Mouse (Mus musculus): ENCODE data around the gene Ldb2. TPM values are rescaled to one million over a fixed set of nuclear protein-coding genes. Genes with fewer than 3 reads are reported as not detected.

Gene Ldb2
- polyA plus RNA-seq, 1 experiment from 2014 or later, result 89.3 TPM

DNA sequence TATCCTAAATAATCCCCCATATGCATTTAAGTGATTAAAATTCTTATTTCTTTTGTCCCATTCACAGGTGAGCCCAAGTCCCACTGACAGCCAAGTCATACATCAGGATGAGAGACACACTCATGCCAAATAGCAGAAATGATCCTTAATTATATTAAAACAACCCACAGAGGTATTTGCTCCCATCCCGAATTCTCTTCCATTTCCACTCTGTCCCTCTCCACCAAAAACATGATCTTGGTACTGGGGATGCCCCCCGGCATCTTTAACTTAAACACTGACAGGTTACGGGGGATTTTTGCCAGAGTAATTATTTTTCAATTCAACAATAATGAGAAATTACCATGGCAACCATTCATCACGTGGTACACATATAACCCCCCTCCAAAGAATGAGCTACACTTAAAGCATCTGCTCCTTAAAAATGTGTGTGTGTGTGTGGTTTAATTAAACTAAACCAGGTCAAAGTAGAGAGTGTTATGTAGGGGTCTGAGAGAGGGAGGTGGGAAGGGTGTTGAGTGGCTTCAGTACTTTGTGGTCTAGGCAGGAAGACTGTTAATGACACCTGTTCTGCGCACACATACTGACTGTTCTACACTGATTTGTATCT, 123.2 kb downstream of the Ldb2 start:
- no peak overlapping the region for H3K9ac ChIP-seq (ENCODE audit: low read depth, low read length)
- 93% methylated on average over 5 of the region's 5 CpGs for WGBS
- peaks cover 6% of the 10 kb centered on the region; the same call in 1 of the 2 replicates for H3K4me1 ChIP-seq (ENCODE audit: control insufficient read depth, insufficient read depth, low read length)
- no peak overlapping the region for H3K4me2 ChIP-seq (replicated peaks; ENCODE audit: low read depth, low read length)
- no peaks in the 10 kb centered on the region for H3K36me3 ChIP-seq (ENCODE audit: control insufficient read depth, insufficient read depth, low read length)
- no peaks in the 10 kb centered on the region for H3K27me3 ChIP-seq (ENCODE audit: control insufficient read depth, insufficient read depth, low read length)
- ATAC-seq (ENCODE audit: low FRiP score, low TSS enrichment), result no peak
- H3K9me3 ChIP-seq (ENCODE audit: control insufficient read depth, low read length), result no peaks in the 10 kb centered on the region
- H3K4me3 ChIP-seq (ENCODE audit: low read length), result no peak overlapping the region
- H3K27ac ChIP-seq (ENCODE audit: low read depth, low read length), result no peak overlapping the region

- H3K27ac ChIP-seq (ENCODE audit: low read depth, low read length), result peak overlapping the region; percentile 18; the same call in 1 of the 2 replicates
- 11% methylated on average over 2 of the region's 2 CpGs for WGBS
- ATAC-seq (ENCODE audit: low FRiP score, low TSS enrichment), result peak; percentile 70; the same call in 1 of the 2 replicates
Measured at GRCm38 (mm10) chr5:44670336-44670735, 129.1 kb downstream of the Ldb2 start.

DNA sequence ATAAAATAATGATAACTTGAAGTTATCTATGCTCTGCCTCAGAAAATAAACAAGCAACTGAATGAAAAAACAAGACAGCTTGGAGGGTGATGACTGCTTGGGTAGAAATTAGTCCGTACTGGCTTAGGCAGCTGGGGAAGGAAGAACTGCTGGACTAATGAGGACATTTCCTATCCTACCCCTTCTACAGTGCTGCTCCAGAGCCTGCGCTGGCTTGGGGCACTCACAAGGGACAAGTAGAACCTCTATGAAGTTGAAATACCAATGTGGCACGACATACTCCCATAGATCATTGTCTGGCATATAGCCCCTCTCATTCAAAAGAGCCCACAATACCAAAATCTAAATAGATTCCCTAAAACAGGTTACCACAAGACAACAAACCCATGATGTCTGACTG, 131.6 kb downstream of the Ldb2 start:
- WGBS, result 82% methylated on average over 3 of the region's 3 CpGs
- no peak overlapping the region for H3K9ac ChIP-seq (ENCODE audit: low read depth, low read length)

More at GRCm38 (mm10) chr5:44670336-44670735, 129.1 kb downstream of the Ldb2 start:
- Histone ChIP-seq H3K27me3 (ENCODE audit: control insufficient read depth, insufficient read depth, low read length) (no peaks in the 10 kb centered on the region), H3K4me1 (ENCODE audit: control insufficient read depth, insufficient read depth, low read length) (peaks cover 10% of the 10 kb centered on the region), H3K4me3 (ENCODE audit: low read length) (no peak overlapping the region), H3K4me2 (replicated peaks; ENCODE audit: low read depth, low read length) (no peak overlapping the region), H3K9ac (ENCODE audit: low read depth, low read length) (no peak overlapping the region), H3K9me3 (ENCODE audit: control insufficient read depth, low read length) (no peaks in the 10 kb centered on the region), H3K36me3 (ENCODE audit: control insufficient read depth, insufficient read depth, low read length) (no peaks in the 10 kb centered on the region; the same call in 1 of the 2 replicates)

DNA sequence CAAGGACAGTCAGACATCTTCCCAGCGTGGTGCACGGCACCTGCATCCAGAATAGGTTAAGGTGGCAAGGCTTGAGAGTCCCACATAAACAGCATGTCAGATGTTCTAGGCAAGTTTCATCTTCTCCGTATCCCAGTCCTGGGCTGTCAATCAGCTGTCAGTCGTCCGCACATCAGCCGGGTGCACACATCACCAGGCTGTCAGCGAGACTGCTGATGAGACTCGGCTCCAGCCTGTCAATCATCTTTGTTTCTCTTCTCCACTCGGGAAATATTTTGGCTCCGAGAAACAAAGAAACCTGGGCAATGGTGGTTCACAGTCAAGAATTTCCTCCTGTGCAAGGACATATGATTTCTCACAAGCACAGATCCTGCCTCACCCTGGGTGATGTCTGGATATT, 132.1 kb downstream of the Ldb2 start:
- WGBS, result 88% methylated on average over 10 of the region's 10 CpGs
- Histone ChIP-seq H3K9ac (ENCODE audit: low read depth, low read length) (no peak overlapping the region), H3K27me3 (ENCODE audit: control insufficient read depth, insufficient read depth, low read length) (no peaks in the 10 kb centered on the region), H3K4me1 (ENCODE audit: control insufficient read depth, insufficient read depth, low read length) (peaks cover 5% of the 10 kb centered on the region; the same call in 1 of the 2 replicates), H3K36me3 (ENCODE audit: control insufficient read depth, insufficient read depth, low read length) (no peaks in the 10 kb centered on the region; the same call in 1 of the 2 replicates), H3K27ac (ENCODE audit: low read depth, low read length) (no peak overlapping the region), H3K9me3 (ENCODE audit: control insufficient read depth, low read length) (no peaks in the 10 kb centered on the region), H3K4me3 (ENCODE audit: low read length) (no peak overlapping the region), H3K4me2 (replicated peaks; ENCODE audit: low read depth, low read length) (no peak overlapping the region)
- no peak for ATAC-seq (ENCODE audit: low FRiP score, low TSS enrichment)

More for the DNA sequence above, 131.6 kb downstream of the Ldb2 start:
- peaks cover 5% of the 10 kb centered on the region; the same call in 1 of the 2 replicates for H3K4me1 ChIP-seq (ENCODE audit: control insufficient read depth, insufficient read depth, low read length)
- no peak overlapping the region for H3K4me3 ChIP-seq (ENCODE audit: low read length)
- no peaks in the 10 kb centered on the region for H3K9me3 ChIP-seq (ENCODE audit: control insufficient read depth, low read length)
- no peaks in the 10 kb centered on the region for H3K27me3 ChIP-seq (ENCODE audit: control insufficient read depth, insufficient read depth, low read length)
- H3K27ac ChIP-seq (ENCODE audit: low read depth, low read length), result no peak overlapping the region
- H3K4me2 ChIP-seq (replicated peaks; ENCODE audit: low read depth, low read length), result no peak overlapping the region
- H3K36me3 ChIP-seq (ENCODE audit: control insufficient read depth, insufficient read depth, low read length), result no peaks in the 10 kb centered on the region; the same call in 1 of the 2 replicates
- no peak for ATAC-seq (ENCODE audit: low FRiP score, low TSS enrichment)

DNA sequence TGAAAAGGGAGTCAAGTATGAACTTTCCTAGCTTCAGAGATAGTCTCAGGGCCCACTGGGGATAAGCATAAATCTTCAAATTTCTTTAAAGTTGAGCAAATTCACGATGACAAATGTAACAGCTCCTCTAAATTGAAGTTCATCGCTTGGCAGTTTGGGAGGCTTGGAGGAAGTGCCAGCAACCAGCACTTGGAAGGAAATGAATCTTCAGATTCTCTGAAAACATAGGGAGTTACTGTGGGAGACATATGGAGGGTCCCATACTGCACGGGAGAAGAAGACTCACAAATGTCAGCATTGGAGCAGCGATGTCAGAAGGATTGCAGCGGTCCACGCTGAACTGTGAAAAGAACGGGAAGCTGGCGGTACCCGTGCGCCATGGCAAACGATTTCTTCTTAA, 139.8 kb downstream of the Ldb2 start:
- Histone ChIP-seq H3K9me3 (ENCODE audit: control insufficient read depth, low read length) (no peaks in the 10 kb centered on the region), H3K4me2 (replicated peaks; ENCODE audit: low read depth, low read length) (no peak overlapping the region), H3K9ac (ENCODE audit: low read depth, low read length) (no peak overlapping the region), H3K36me3 (ENCODE audit: control insufficient read depth, insufficient read depth, low read length) (no peaks in the 10 kb centered on the region), H3K27me3 (ENCODE audit: control insufficient read depth, insufficient read depth, low read length) (no peaks in the 10 kb centered on the region), H3K4me1 (ENCODE audit: control insufficient read depth, insufficient read depth, low read length) (no peaks in the 10 kb centered on the region), H3K27ac (ENCODE audit: low read depth, low read length) (no peak overlapping the region), H3K4me3 (ENCODE audit: low read length) (no peak overlapping the region)
- 82% methylated on average over 11 of the region's 11 CpGs for WGBS
- no peak for ATAC-seq (ENCODE audit: low FRiP score, low TSS enrichment)

- H3K36me3 ChIP-seq (ENCODE audit: control insufficient read depth, insufficient read depth, low read length), result no peaks in the 10 kb centered on the region
- H3K4me2 ChIP-seq (replicated peaks; ENCODE audit: low read depth, low read length), result no peak overlapping the region
- H3K9me3 ChIP-seq (ENCODE audit: control insufficient read depth, low read length), result no peaks in the 10 kb centered on the region
- no peak overlapping the region for H3K9ac ChIP-seq (ENCODE audit: low read depth, low read length)
- ATAC-seq (ENCODE audit: low FRiP score, low TSS enrichment), result no peak
- no peak overlapping the region for H3K4me3 ChIP-seq (ENCODE audit: low read length)
- H3K27ac ChIP-seq (ENCODE audit: low read depth, low read length), result no peak overlapping the region
- H3K27me3 ChIP-seq (ENCODE audit: control insufficient read depth, insufficient read depth, low read length), result no peaks in the 10 kb centered on the region
- H3K4me1 ChIP-seq (ENCODE audit: control insufficient read depth, insufficient read depth, low read length), result no peaks in the 10 kb centered on the region
- WGBS, result 88% methylated on average over 1 of the region's 1 CpGs
Measured at GRCm38 (mm10) chr5:44656707-44657106, 142.8 kb downstream of the Ldb2 start.

- no peak overlapping the region for H3K9ac ChIP-seq (ENCODE audit: low read depth, low read length)
- H3K27me3 ChIP-seq (ENCODE audit: control insufficient read depth, insufficient read depth, low read length), result no peaks in the 10 kb centered on the region
- no peak overlapping the region for H3K4me3 ChIP-seq (ENCODE audit: low read length)
- no peak overlapping the region for H3K4me2 ChIP-seq (replicated peaks; ENCODE audit: low read depth, low read length)
- WGBS, result 35% methylated on average over 9 of the region's 9 CpGs
- H3K27ac ChIP-seq (ENCODE audit: low read depth, low read length), result no peak overlapping the region
- H3K9me3 ChIP-seq (ENCODE audit: control insufficient read depth, low read length), result no peaks in the 10 kb centered on the region
- no peaks in the 10 kb centered on the region for H3K36me3 ChIP-seq (ENCODE audit: control insufficient read depth, insufficient read depth, low read length)
- no peaks in the 10 kb centered on the region for H3K4me1 ChIP-seq (ENCODE audit: control insufficient read depth, insufficient read depth, low read length)
- ATAC-seq (ENCODE audit: low FRiP score, low TSS enrichment), result no peak
Measured at GRCm38 (mm10) chr5:44654403-44654802, 145.1 kb downstream of the Ldb2 start.

DNA sequence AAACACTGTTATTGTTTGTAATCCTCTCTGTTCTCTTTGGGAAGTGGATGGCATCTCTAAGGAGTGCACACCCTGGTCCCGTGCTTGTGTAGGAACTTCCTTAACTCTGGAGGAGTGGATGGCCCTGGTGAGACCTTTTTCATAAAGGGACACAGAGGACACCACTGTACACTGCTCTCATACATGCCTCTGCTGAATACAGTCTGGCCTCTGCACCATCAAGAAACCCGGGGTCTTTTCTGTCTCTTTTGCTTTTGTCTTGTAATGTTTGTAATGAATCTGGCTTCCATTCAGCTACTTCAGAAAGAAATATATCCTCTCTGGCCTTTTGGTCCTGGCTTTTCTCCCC, 152.7 kb downstream of the Ldb2 start:
- Histone ChIP-seq H3K36me3 (ENCODE audit: control insufficient read depth, insufficient read depth, low read length) (no peaks in the 10 kb centered on the region), H3K4me3 (ENCODE audit: low read length) (no peak overlapping the region), H3K4me2 (replicated peaks; ENCODE audit: low read depth, low read length) (no peak overlapping the region), H3K4me1 (ENCODE audit: control insufficient read depth, insufficient read depth, low read length) (peaks cover 13% of the 10 kb centered on the region), H3K9me3 (ENCODE audit: control insufficient read depth, low read length) (no peaks in the 10 kb centered on the region), H3K27me3 (ENCODE audit: control insufficient read depth, insufficient read depth, low read length) (no peaks in the 10 kb centered on the region), H3K9ac (ENCODE audit: low read depth, low read length) (no peak overlapping the region), H3K27ac (ENCODE audit: low read depth, low read length) (no peak overlapping the region)
- ATAC-seq (ENCODE audit: low FRiP score, low TSS enrichment), result peak; percentile 52; the same call in 1 of the 2 replicates
- WGBS, result 33% methylated on average over 2 of the region's 2 CpGs

GRCm38 (mm10) chr5:44645952-44646841, 153.3 kb downstream of the Ldb2 start:
- Histone ChIP-seq H3K36me3 (ENCODE audit: control insufficient read depth, insufficient read depth, low read length) (no peaks in the 10 kb centered on the region), H3K4me1 (ENCODE audit: control insufficient read depth, insufficient read depth, low read length) (peaks cover 13% of the 10 kb centered on the region), H3K4me3 (ENCODE audit: low read length) (no peak overlapping the region), H3K27me3 (ENCODE audit: control insufficient read depth, insufficient read depth, low read length) (no peaks in the 10 kb centered on the region), H3K4me2 (replicated peaks; ENCODE audit: low read depth, low read length) (no peak overlapping the region), H3K27ac (ENCODE audit: low read depth, low read length) (no peak overlapping the region), H3K9ac (ENCODE audit: low read depth, low read length) (no peak overlapping the region), H3K9me3 (ENCODE audit: control insufficient read depth, low read length) (no peaks in the 10 kb centered on the region)
- 63% methylated on average over 4 of the region's 4 CpGs for WGBS
- ATAC-seq (ENCODE audit: low FRiP score, low TSS enrichment), result no peak

Measured in kidney, embryonic 14.5 days (tissue).